10 mouse cellular contexts compared by ENCODE assay signal in the genomic region with DNA sequence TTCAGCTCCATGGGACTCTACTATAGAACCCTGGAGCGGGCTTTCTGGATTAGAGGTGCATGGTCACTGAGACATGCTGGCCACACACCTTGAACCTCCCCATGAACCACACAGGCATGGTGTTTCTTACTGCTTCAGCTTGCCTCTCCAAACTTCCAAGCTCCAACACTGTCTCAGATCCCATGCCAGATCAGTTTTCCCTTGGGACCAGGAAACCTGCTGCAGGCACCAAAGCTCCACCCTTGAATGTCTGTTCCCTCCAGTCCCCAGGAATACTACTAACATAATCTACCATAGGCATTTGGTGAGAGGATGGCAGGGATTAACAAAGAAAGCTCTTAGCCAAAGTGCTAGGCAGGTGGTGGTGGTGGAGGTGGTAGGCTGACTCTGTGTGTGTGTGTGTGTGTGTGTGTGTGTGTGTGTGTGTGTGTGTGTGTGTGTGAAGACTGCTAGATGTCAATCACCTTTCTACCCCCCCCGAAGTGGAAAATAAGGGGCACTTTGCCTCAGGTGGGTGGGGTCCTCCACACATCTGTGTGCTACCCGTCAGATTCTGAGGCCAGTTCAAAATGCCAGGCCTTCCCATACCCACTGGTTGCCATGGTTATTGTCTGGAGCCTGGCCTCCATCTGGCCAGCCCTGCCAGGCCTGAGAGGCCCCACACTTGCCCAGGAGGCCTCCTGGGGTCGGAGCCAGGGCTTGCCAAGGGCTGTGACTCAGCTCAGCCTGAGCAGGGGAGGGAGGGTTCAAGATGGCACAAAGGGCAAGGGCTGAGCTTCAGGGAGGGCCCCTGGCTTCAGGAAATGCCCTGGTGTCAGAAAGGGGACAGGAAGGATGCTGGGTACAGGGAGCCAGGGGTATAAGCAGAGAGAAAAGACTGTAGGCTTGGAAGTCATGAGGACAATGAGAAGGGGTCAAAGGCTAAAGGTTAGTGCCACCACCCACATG. TPM values are rescaled to one million over a fixed set of nuclear protein-coding genes. Genes with fewer than 3 reads are reported as not detected.
A peak's percentile ranks its signal among the peaks of the same experiment; 100 is the strongest.
DNase-seq lines count a peak whose midpoint lies in the region; ATAC-seq and TF ChIP-seq lines count a peak whose summit lies in the region.
"Had no signal": no experiment of that assay in that cellular context is flagged by ENCODE, and none has a peak within 500 bp of the region (broad histone marks: within the 10 kb centered on the region; RNA-seq: fewer than 3 reads in every experiment).

No protein-coding gene starts in this region.

- no peak overlapping the region for H3K4me2 ChIP-seq in kidney, embryonic 16.5 days (replicated peaks; ENCODE audit: low read depth, low read length)
- H3K4me2 ChIP-seq in hindbrain, embryonic 14.5 days (replicated peaks): no peak overlapping the region
- H3K4me2 ChIP-seq: midbrain, embryonic 12.5 days had no signal

- ATAC-seq in kidney, embryonic 16.5 days (ENCODE audit: low FRiP score, low TSS enrichment): no peak
- peak; percentile 37; the same call in 1 of the 2 replicates for ATAC-seq in hindbrain, embryonic 14.5 days (ENCODE audit: low FRiP score)

- no peaks in the 10 kb centered on the region for H3K27me3 ChIP-seq in kidney, embryonic 16.5 days (ENCODE audit: insufficient read depth, low read length)
- H3K27me3 ChIP-seq in hindbrain, embryonic 14.5 days (ENCODE audit: control insufficient read depth, insufficient read depth, low read length): no peaks in the 10 kb centered on the region
- H3K27me3 ChIP-seq: midbrain, embryonic 12.5 days had no signal

- no peaks in the 10 kb centered on the region for H3K9me3 ChIP-seq in kidney, embryonic 16.5 days (ENCODE audit: low read length)
- no peaks in the 10 kb centered on the region for H3K9me3 ChIP-seq in hindbrain, embryonic 14.5 days (ENCODE audit: control insufficient read depth, low read length)
- H3K9me3 ChIP-seq: midbrain, embryonic 12.5 days had no signal

- H3K27ac ChIP-seq in kidney, embryonic 16.5 days (ENCODE audit: low read length): no peak overlapping the region
- peak overlapping the region; percentile 54 for H3K27ac ChIP-seq in bone marrow macrophage, adult 2 months (ENCODE audit: insufficient read depth, low read depth, low read length)
- H3K27ac ChIP-seq in hindbrain, embryonic 14.5 days: no peak overlapping the region
- H3K27ac ChIP-seq: heart, adult 2 months; midbrain, embryonic 12.5 days had no signal

- TF ChIP-seq CTCF in bone marrow macrophage, adult 2 months (IDR thresholded peaks at IDR 0.05; ENCODE audit: low read depth, low read length): no peak

- no peak overlapping the region for H3K9ac ChIP-seq in kidney, embryonic 16.5 days (replicated peaks; ENCODE audit: low read length)
- H3K9ac ChIP-seq in hindbrain, embryonic 14.5 days: no peak overlapping the region
- H3K9ac ChIP-seq: midbrain, embryonic 12.5 days had no signal

- H3K36me3 ChIP-seq in kidney, embryonic 16.5 days (ENCODE audit: insufficient read depth, low read length): no peaks in the 10 kb centered on the region
- H3K36me3 ChIP-seq in hindbrain, embryonic 14.5 days (replicated peaks; ENCODE audit: control insufficient read depth, insufficient read depth): no peaks in the 10 kb centered on the region
- H3K36me3 ChIP-seq: midbrain, embryonic 12.5 days had no signal

- TF ChIP-seq POLR2A in bone marrow macrophage, adult 2 months (IDR thresholded peaks at IDR 0.05; ENCODE audit: borderline replicate concordance, low read depth, low read length): no peak

- 0 out of 2 replicates have a peak, but pooled peaks cover 3% of the 10 kb centered on the region for H3K4me1 ChIP-seq in kidney, embryonic 16.5 days (ENCODE audit: insufficient read depth, low read length)
- peaks cover 27% of the 10 kb centered on the region for H3K4me1 ChIP-seq in bone marrow macrophage, adult 2 months (ENCODE audit: control insufficient read depth, insufficient read depth, low read length)
- peaks cover 5% of the 10 kb centered on the region for H3K4me1 ChIP-seq in hindbrain, embryonic 14.5 days (replicated peaks; ENCODE audit: control insufficient read depth, insufficient read depth, low read length)

- WGBS in kidney, embryonic 16.5 days: 75% methylated on average over 4 of the region's 4 CpGs
- WGBS in hindbrain, embryonic 14.5 days: 53% methylated on average over 4 of the region's 4 CpGs

- H3K4me3 ChIP-seq in kidney, embryonic 16.5 days (ENCODE audit: low read length): no peak overlapping the region
- H3K4me3 ChIP-seq in bone marrow macrophage, adult 2 months (ENCODE audit: insufficient read depth, low read length): no peak overlapping the region
- H3K4me3 ChIP-seq in hindbrain, embryonic 14.5 days (replicated peaks; ENCODE audit: low read length): no peak overlapping the region
- H3K4me3 ChIP-seq: heart, adult 2 months; midbrain, embryonic 12.5 days had no signal

- DNase-seq in kidney, adult 18-20 months: peak; percentile 63
- peak; percentile 59 for DNase-seq in CD4-positive, CD25-positive, alpha-beta regulatory T cell, adult 2 months (ENCODE audit: low read depth, low spot score)
- no peak for DNase-seq in hindbrain, embryonic 14.5 days (ENCODE audit: low spot score)
- peak; percentile 38 to 61 for DNase-seq in lung, postnatal 4 days
- no peak for DNase-seq in thymus, adult 18-20 months
- no peak for DNase-seq in thymus, postnatal 36 days

RNA-seq across cellular contexts. Expression of gene Jade2, which starts 25.2 kb away (rescaled TPM):
- polyA plus RNA-seq in kidney, embryonic 16.5 days (2015; fragmentation: Nextera tagmentation; extraction: Ambion mirVana): 0.87 and 1.1 TPM in 2 replicates
- polyA plus RNA-seq in bone marrow macrophage, adult 2 months (2012; ENCODE audit: insufficient read depth, insufficient read length, missing spikeins): 13.4 and 14.6 TPM in 2 replicates
- polyA plus RNA-seq in hindbrain, embryonic 14.5 days (2014; fragmentation: Nextera tagmentation; extraction: Ambion mirVana): 0.39 and 0.56 TPM in 2 replicates

Comparison
In these comparisons a context has a peak if more than half of its experiments do, and no peak if none do; other contexts are left out.
1. DNase-seq: peak in kidney, adult 18-20 months (single experiment), CD4-positive, CD25-positive, alpha-beta regulatory T cell, adult 2 months (single experiment) and lung, postnatal 4 days (2 of 2); none in hindbrain, embryonic 14.5 days (single experiment), thymus, adult 18-20 months (0 of 2) and thymus, postnatal 36 days (0 of 2).